Mouse (Mus musculus) liver, embryonic 12.5 days (tissue): ENCODE results near the gene Slc17a7. TPM values are rescaled to one million over a fixed set of nuclear protein-coding genes. Genes with fewer than 3 reads are reported as not detected.

Experiments
- ATAC-seq: fragments of 200-750 bp; cut with Nextera tagmentation; 2 replicates; pipeline ENCODE4 v1.8.0; 2017; ENCODE audit warnings: moderate number of reproducible peaks, mild to moderate bottlenecking, moderate library complexity
- H3K27ac ChIP-seq: fragments of 300-500 bp; sonication (generic); 2 replicates; pipeline ENCODE4 v1.5.1; 2016; ENCODE audit warnings: mild to moderate bottlenecking
- H3K27me3 ChIP-seq: fragments of 300-500 bp; sonication (generic); replicated peaks from 2 replicates; pipeline ENCODE4 v1.6.1; 2016; ENCODE audit warnings: mild to moderate bottlenecking, moderate library complexity
- H3K36me3 ChIP-seq: fragments of 300-500 bp; sonication (generic); 2 replicates; pipeline ENCODE4 v1.6.1; 2016; ENCODE audit warnings: mild to moderate bottlenecking, moderate library complexity
- H3K4me1 ChIP-seq: fragments of 300-500 bp; sonication (generic); 2 replicates; pipeline ENCODE4 v1.6.1; 2016
- H3K4me2 ChIP-seq: fragments of 300-500 bp; sonication (generic); 2 replicates; pipeline ENCODE4 v1.6.1; 2016; ENCODE audit warnings: mild to moderate bottlenecking, moderate library complexity
- H3K4me3 ChIP-seq: fragments of 300-500 bp; sonication (generic); 2 replicates; pipeline ENCODE4 v1.5.1; 2016; ENCODE audit warnings: mild to moderate bottlenecking, moderate library complexity
- H3K9ac ChIP-seq: fragments of 300-500 bp; sonication (generic); 2 replicates; pipeline ENCODE4 v1.6.1; 2016; ENCODE audit warnings: mild to moderate bottlenecking, moderate library complexity
- H3K9me3 ChIP-seq: fragments of 300-500 bp; sonication (generic); replicated peaks from 2 replicates; pipeline ENCODE4 v1.6.1; 2016; ENCODE audit warnings: mild to moderate bottlenecking, moderate library complexity
- WGBS: fragments of 180-500 bp; shearing (Covaris S2); methylation state at CpG from one replicate; pipeline ENCODE4 v1.1.7; 2016; ENCODE audit not compliant: insufficient replicate concordance; 5-methylcytosine and 5-hydroxymethylcytosine counted together
- polyA plus RNA-seq: library from polyadenylated mRNA; unstranded; fragments of >200 nt; fragmentation: Nextera tagmentation; extraction: Ambion mirVana; gene quantifications from 2 replicates; pipeline ENCODE4 v1.2.1, GENCODE M21; 2016

Gene Slc17a7
- polyA plus RNA-seq, 1 experiment from 2014 or later = not detected

- Histone ChIP-seq H3K4me1 (peaks cover 37% of the 10 kb centered on the region), H3K9ac (no peak overlapping the region), H3K27me3 (peaks cover 18% of the 10 kb centered on the region), H3K27ac (no peak overlapping the region), H3K4me3 (no peak overlapping the region), H3K4me2 (no peak overlapping the region), H3K9me3 (no peaks in the 10 kb centered on the region), H3K36me3 (peaks cover 28% of the 10 kb centered on the region; the same call in 1 of the 2 replicates)
- ATAC-seq = no peak
- WGBS = 84% methylated on average over 6 of the region's 6 CpGs
Observed at GRCm38 (mm10) chr7:45158991-45159390, 4.8 kb upstream of the Slc17a7 start.

DNA sequence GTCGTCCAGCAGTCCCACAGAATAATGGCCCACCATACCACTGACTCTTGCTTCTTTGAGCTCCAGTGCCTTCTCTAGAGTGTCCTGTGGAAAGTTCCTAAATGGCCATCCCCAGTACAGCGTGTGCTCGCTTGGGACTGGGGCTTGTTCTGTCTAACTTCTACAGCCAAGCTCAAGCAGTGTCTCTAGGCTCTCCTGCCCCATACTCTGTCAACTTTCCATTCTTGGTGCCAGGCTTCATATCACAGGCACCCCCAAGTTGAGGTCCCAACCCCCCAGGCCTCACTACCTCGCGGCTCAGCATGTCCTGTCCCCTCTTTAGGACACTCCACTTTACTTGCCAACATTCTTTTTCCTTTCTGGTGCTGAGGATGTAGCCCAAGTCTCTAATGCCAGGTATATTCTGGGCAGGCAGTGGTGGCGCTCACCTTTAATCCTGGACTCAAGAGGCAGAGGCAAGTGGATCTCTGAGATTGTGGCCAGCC is 3.4 kb upstream of the Slc17a7 start:
- no peak overlapping the region for H3K4me2 ChIP-seq
- no peak for ATAC-seq
- H3K27me3 ChIP-seq = peaks cover 32% of the 10 kb centered on the region
- H3K4me1 ChIP-seq = peaks cover 32% of the 10 kb centered on the region
- 79% methylated on average over 6 of the region's 6 CpGs for WGBS
- H3K36me3 ChIP-seq = peaks cover 28% of the 10 kb centered on the region; the same call in 1 of the 2 replicates
- H3K27ac ChIP-seq = no peak overlapping the region
- H3K9ac ChIP-seq = no peak overlapping the region
- no peaks in the 10 kb centered on the region for H3K9me3 ChIP-seq
- no peak overlapping the region for H3K4me3 ChIP-seq

- H3K36me3 ChIP-seq = peaks cover 28% of the 10 kb centered on the region; the same call in 1 of the 2 replicates
- ATAC-seq = no peak
- H3K4me3 ChIP-seq = no peak overlapping the region
- peaks cover 27% of the 10 kb centered on the region for H3K4me1 ChIP-seq
- no peak overlapping the region for H3K9ac ChIP-seq
- no peak overlapping the region for H3K4me2 ChIP-seq
- H3K27ac ChIP-seq = no peak overlapping the region
- 86% methylated on average over 3 of the region's 3 CpGs for WGBS
- H3K9me3 ChIP-seq = no peaks in the 10 kb centered on the region
- peaks cover 37% of the 10 kb centered on the region for H3K27me3 ChIP-seq
Observed at GRCm38 (mm10) chr7:45160866-45161265, 2.9 kb upstream of the Slc17a7 start.

GRCm38 (mm10) chr7:45161612-45162473 is 1.9 kb upstream of the Slc17a7 start:
- Histone ChIP-seq H3K4me2 (peak overlapping the region; percentile 80), H3K4me3 (peak overlapping the region; percentile 46), H3K27ac (no peak overlapping the region; the same call in 1 of the 2 replicates), H3K27me3 (peaks cover 47% of the 10 kb centered on the region), H3K36me3 (peaks cover 19% of the 10 kb centered on the region; the same call in 1 of the 2 replicates), H3K4me1 (peaks cover 27% of the 10 kb centered on the region), H3K9ac (0 out of 2 replicates have a peak overlapping the region, but pooled peaks have one; percentile 36), H3K9me3 (no peaks in the 10 kb centered on the region)
- 4% methylated on average over 35 of the region's 35 CpGs for WGBS
- peak; percentile 76 for ATAC-seq

GRCm38 (mm10) chr7:45162551-45162950 is 1.2 kb upstream of the Slc17a7 start:
- WGBS = 28% methylated on average over 6 of the region's 6 CpGs
- no peak for ATAC-seq
- peaks cover 54% of the 10 kb centered on the region for H3K27me3 ChIP-seq

DNA sequence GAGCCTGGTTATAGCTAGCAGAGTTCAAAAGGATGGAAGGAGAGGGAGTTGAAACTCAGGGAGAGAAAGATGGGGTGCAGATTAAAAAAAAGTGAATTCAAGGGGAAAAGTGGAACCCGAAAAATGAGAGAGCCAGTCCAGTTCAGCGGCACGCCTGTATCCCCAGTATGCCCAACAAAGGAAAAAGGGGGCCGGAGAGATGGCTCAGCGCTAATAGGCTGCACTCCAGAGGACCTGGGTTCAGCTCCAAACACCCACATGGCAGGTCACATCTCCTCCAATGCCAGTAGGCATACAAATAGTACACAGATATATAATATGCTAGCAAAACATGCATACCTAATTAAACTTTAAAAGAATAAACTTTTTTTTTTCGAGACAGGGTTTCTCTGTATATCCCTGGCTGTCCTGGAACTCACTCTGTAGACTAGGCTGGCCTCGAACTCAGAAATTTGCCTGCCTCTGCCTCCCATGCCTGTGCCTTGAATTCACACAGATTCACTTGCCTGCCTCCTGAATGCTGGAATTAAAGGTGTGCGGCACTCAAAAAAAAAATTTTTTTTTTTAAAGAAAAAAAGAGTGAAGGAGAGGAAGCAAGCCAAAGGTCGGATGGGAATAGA is 643 bp upstream of the Slc17a7 start:
- peaks cover 10% of the 10 kb centered on the region; the same call in 1 of the 2 replicates for H3K36me3 ChIP-seq
- H3K27ac ChIP-seq = no peak overlapping the region
- peaks cover 27% of the 10 kb centered on the region for H3K4me1 ChIP-seq
- H3K27me3 ChIP-seq = peaks cover 59% of the 10 kb centered on the region
- ATAC-seq = no peak
- WGBS = 63% methylated on average over 9 of the region's 9 CpGs
- no peak overlapping the region for H3K9ac ChIP-seq
- H3K4me2 ChIP-seq = peak overlapping the region; percentile 79; the same call in 1 of the 2 replicates
- no peaks in the 10 kb centered on the region for H3K9me3 ChIP-seq
- H3K4me3 ChIP-seq = no peak overlapping the region

More at GRCm38 (mm10) chr7:45162551-45162950, 1.2 kb upstream of the Slc17a7 start:
- H3K9me3 ChIP-seq = no peaks in the 10 kb centered on the region
- H3K36me3 ChIP-seq = peaks cover 15% of the 10 kb centered on the region; the same call in 1 of the 2 replicates
- peaks cover 27% of the 10 kb centered on the region for H3K4me1 ChIP-seq
- H3K27ac ChIP-seq = no peak overlapping the region
- no peak overlapping the region for H3K9ac ChIP-seq
- H3K4me3 ChIP-seq = peak overlapping the region; percentile 46
- peak overlapping the region; percentile 80 for H3K4me2 ChIP-seq

GRCm38 (mm10) chr7:45164833-45165232 is 1.1 kb downstream of the Slc17a7 start:
- 0 out of 2 replicates have a peak, but pooled peaks cover 3% of the 10 kb centered on the region for H3K36me3 ChIP-seq
- ATAC-seq = no peak
- no peak overlapping the region for H3K9ac ChIP-seq
- 62% methylated on average over 5 of the region's 5 CpGs for WGBS
- H3K4me2 ChIP-seq = no peak overlapping the region
- peaks cover 76% of the 10 kb centered on the region for H3K27me3 ChIP-seq
- no peak overlapping the region for H3K4me3 ChIP-seq
- H3K4me1 ChIP-seq = peaks cover 27% of the 10 kb centered on the region
- H3K9me3 ChIP-seq = peaks cover 11% of the 10 kb centered on the region
- no peak overlapping the region for H3K27ac ChIP-seq

DNA sequence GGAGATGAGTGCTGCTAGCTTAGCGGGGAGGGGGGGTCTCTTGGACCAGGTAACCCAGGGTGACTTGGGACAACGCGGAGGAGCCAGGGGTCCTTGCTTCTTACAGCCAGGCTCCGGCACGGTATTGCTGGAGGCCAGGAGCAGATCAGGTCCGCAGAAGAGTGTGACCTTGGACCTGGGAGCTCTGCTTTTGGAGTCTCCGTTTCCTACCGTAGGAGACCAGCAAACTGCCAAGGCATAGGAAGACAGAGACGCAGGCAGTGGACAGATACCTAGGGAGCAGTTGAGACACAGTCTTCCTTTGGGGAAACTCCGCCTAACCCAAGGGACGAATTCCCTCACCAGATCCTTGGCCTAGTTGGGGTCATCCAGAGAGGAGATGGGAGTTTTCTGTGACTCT is 2.0 kb downstream of the Slc17a7 start:
- Histone ChIP-seq H3K36me3 (0 out of 2 replicates have a peak, but pooled peaks cover 3% of the 10 kb centered on the region), H3K9me3 (peaks cover 19% of the 10 kb centered on the region), H3K4me1 (peaks cover 27% of the 10 kb centered on the region), H3K4me3 (no peak overlapping the region), H3K27ac (no peak overlapping the region), H3K9ac (no peak overlapping the region), H3K27me3 (peaks cover 85% of the 10 kb centered on the region), H3K4me2 (no peak overlapping the region)
- ATAC-seq = no peak
- WGBS = 45% methylated on average over 11 of the region's 11 CpGs

DNA sequence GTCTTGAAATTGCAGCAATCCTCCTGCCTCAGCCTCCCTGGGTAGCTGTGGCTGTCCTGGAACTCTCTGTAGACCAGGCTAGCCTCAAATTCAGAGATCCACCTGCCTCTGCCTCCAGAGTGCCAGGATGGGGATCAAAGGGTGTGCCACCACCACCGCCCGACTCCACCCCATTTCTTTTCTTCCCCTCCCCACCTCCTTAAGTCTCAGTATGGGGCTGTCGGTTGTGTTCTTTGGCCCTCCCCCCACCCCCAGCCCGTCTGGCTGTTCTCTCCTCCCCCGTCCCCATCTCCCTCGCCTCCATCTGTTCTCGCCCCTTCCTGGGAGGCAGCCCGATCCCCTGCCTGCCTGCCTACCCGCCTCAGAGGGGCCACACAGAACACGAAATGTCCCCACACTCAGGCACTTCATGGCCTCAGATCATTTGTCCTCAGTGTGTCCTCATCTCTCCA is 3.2 kb downstream of the Slc17a7 start:
- WGBS = 17% methylated on average over 10 of the region's 10 CpGs
- Histone ChIP-seq H3K4me2 (no peak overlapping the region), H3K4me3 (no peak overlapping the region), H3K9ac (no peak overlapping the region), H3K27ac (no peak overlapping the region), H3K36me3 (0 out of 2 replicates have a peak, but pooled peaks cover 3% of the 10 kb centered on the region), H3K27me3 (peaks cover 98% of the 10 kb centered on the region), H3K9me3 (peaks cover 26% of the 10 kb centered on the region), H3K4me1 (peaks cover 18% of the 10 kb centered on the region)
- ATAC-seq = no peak

- H3K9me3 ChIP-seq = peaks cover 26% of the 10 kb centered on the region
- H3K4me1 ChIP-seq = peaks cover 10% of the 10 kb centered on the region
- H3K27me3 ChIP-seq = peaks cover 99% of the 10 kb centered on the region
- H3K36me3 ChIP-seq = 0 out of 2 replicates have a peak, but pooled peaks cover 3% of the 10 kb centered on the region
- no peak overlapping the region for H3K4me3 ChIP-seq
- no peak for ATAC-seq
- H3K9ac ChIP-seq = no peak overlapping the region
- WGBS = 5% methylated on average over 19 of the region's 19 CpGs
- H3K27ac ChIP-seq = no peak overlapping the region
- no peak overlapping the region for H3K4me2 ChIP-seq
Observed at GRCm38 (mm10) chr7:45167761-45168445, 4.2 kb downstream of the Slc17a7 start.

DNA sequence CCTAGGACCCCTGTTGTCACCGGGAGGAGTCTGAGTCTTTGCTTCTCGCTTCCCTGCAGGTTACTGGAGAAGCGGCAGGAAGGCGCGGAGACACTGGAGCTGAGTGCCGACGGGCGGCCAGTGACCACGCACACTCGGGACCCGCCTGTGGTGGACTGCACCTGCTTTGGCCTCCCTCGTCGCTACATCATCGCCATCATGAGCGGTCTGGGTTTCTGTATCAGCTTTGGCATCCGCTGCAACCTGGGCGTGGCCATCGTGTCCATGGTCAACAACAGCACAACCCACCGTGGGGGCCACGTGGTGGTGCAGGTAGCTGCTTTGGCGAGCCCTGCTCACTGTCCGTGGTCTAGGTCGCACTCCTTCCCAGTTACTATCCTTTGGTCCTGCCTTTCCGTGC is 4.9 kb downstream of the Slc17a7 start:
- Histone ChIP-seq H3K27me3 (peaks cover 97% of the 10 kb centered on the region), H3K4me2 (no peak overlapping the region), H3K9ac (no peak overlapping the region), H3K9me3 (peaks cover 26% of the 10 kb centered on the region), H3K27ac (no peak overlapping the region), H3K4me3 (no peak overlapping the region), H3K4me1 (peaks cover 7% of the 10 kb centered on the region), H3K36me3 (0 out of 2 replicates have a peak, but pooled peaks cover 3% of the 10 kb centered on the region)
- WGBS = 8% methylated on average over 24 of the region's 24 CpGs
- ATAC-seq = no peak
